Mouse (Mus musculus) CD8-positive naive resting alpha-beta T cell, adult 2 months (primary cell): Measurements from ENCODE around the gene Tfam.

Experiments used
- DNase-seq, 2 experiments: peaks; one replicate each; pipeline ENCODE4 v3.0.0; 2022; ENCODE audit warnings: low read depth in 2 of 2, low spot score in 2 of 2

Tfam gene

GRCm38 (mm10) chr10:71225894-71226293, 12.2 kb downstream of the Tfam start:
- peak; percentile 69 to 75 for DNase-seq

GRCm38 (mm10) chr10:71223101-71223500, 15.0 kb downstream of the Tfam start:
- DNase-seq = no peak

DNA sequence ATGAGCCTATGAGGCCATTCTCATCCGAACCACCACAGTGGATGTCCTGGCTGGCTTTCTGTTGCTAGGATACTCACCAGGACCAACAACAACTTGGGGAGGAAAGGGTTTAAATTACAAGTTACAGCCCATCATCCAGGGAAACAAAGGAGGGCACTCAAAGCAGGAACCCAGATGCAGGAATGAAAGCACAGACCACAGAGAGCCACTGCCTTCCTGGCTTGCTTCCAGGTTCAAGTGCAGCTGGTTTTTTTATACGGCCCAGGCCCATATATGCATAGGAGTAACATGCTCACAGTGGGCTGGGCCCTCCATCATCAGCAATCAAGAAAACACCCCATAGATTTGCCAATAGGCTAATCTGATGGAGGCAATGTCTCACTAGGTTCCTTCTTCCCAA, 15.4 kb downstream of the Tfam start:
- no peak for DNase-seq

DNA sequence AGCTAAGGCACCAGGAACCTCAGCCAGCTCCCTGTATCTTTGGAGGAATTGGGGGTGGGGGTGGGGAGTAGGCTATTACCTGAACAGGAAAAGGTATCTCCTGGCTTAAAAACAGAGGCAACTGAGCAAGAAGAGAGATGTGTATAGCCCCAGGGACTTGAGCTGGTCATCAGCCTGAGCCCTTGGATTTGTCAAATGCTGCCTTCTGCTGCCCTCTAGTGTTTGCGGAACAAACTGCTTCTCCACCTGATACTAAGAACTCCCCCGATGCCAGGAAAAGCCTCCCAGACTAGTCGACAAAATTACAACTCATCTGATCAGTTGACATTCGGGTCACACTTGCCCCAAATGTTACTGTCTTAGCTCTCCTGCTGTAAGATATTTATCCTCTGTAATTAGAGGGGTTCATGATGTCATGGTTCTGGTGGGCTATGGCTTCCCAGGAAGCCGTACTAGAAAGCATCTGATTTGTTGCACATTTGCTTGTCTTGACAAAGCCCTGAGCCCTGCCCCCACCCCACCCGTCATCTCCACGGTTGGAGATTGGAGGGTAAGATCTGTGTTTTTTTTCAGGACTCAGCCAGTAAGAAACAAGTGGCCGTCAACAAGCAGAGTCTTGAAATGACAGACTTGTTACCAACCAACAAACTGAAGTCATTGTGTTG, 19.7 kb downstream of the Tfam start:
- DNase-seq = peak; percentile 19 to 55

GRCm38 (mm10) chr10:71215996-71216395, 22.1 kb downstream of the Tfam start:
- no peak for DNase-seq

- DNase-seq = no peak
These were observed 36.6 kb downstream of the Tfam start for GRCm38 (mm10) chr10:71201512-71201911.

DNA sequence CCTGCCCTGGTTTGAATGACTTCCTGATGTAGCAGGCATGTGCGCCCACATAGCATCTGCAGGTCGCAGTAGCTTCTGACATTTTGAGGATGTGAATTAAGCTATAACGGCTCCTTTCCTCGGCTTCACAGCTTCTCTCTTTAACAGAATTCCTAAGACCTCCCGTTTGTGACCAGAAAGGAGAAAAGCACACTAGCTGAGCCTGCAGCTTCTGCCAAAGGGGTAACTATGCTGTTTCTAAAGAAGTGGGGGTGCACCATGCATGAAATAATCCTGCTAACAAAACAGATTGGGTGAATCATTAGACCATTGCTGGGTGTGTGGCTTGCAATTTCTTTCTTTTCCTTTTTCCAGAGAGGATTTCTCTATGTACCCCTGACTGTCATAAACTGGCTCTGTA, 37.1 kb downstream of the Tfam start:
- DNase-seq = no peak

- DNase-seq = no peak
These were observed 39.4 kb downstream of the Tfam start for GRCm38 (mm10) chr10:71198676-71199075.

DNA sequence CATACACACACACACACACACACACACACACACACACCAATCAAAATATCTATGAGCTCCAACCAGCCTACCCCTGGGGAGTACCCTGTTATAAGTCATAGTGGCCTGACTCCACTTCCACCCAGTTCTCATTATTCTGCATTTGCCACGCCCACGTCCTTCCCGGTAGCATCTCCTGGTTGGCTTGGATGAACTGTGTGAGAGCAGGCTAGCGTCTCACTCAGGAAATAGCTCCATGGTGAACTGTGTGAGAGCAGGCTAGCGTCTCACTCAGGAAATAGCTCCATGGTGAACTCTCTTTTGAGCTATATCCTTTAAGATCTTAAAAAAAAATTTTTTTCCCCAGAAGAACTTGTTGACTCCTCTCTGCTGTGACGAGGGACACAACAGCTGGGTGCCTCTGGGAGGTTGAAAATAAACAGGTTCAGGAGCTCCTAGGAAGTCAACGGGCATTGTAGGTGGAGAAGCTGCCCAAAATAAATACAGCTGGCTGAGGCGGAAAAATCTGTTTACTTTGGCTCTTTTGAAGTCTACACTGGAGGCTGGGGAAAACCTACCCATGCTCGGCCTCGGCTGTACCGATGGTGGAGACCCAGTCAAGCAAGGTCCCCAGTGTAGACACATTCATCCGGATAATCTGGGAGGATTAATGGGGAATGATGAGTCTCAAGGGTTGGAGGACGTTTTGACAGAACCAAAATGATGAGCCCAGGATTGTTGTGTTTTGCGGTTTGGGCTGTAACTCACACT, 40.9 kb downstream of the Tfam start:
- no peak for DNase-seq

DNA sequence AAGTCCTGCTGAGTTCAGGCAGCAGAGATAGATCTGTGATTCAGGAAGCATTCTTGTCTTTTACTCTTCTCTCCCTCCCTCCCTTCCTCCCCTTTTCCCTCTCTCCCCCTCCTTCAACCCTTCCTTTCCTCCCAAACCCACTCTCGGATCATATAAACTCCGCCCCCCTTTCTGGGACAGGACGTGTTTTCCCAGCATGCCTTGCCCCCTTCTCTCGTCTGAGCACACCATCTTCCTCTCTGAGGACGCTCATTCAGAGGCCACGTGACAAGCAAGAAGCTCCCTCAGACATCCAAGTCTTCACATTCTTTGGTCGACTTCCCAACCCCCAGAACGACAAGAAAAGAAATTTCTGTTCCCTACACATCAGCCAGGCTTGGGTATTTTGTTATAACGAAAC, 42.6 kb downstream of the Tfam start:
- DNase-seq = no peak

DNA sequence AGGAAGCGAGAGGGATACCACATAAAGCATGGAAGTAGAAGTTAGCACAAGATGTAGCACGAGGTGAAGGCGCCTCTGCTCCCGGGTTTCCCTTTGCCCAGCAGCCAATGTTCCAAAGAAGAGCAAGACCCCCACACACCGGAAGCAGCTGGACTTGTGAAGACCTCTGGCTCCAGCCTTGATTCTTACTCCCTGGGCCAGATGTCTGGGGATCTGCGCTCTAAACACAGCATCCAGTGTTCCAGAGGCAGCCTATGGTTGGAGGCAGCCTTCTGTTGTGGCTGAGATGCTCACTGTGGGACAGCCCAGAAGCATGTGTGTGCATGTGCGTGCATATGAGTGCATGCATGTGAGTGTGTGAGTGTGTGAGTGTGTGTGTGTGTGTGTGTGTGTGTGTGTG, 43.4 kb downstream of the Tfam start:
- DNase-seq = no peak

- no peak for DNase-seq
These were observed 44.8 kb downstream of the Tfam start for GRCm38 (mm10) chr10:71193319-71193718.

GRCm38 (mm10) chr10:71192886-71193285, 45.2 kb downstream of the Tfam start:
- DNase-seq = no peak

DNA sequence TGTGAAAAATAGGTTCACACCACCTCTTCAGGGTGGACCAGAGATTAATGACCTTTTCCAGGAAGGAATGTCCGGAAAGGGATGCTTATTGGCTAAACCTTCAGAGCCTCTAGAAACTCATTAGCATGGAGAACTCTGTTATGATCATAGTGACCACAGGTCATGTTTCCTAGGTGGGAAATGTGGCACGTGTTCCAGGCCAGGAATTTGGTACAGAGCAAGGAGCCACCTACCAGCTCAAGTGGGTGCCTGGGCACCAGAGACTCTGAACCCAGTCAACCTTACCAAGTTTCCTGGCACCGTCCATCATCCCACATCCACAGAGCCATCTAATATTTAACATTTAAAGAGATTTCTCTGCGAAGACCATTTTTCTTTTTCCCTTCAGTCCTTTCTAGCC, 49.4 kb downstream of the Tfam start:
- DNase-seq = no peak

DNA sequence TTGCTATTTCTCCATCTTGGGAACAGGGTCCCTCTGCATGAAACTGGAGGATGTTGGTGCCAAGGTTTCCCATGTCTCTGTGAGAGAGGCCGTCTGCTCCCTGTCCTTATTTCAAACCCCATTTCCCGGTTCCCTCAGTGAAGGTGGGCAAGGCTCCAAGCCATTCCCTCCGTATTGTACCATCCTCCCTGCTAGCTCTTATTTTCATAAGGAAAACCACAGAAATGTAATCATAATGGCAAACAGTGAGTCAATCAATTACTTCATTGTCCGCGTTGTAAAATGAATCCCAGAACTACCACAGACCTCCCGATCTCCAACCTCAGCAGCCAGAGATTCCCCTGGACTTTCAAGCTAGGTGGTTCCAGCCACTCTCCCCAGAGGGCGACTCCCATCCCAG, 53.0 kb downstream of the Tfam start:
- DNase-seq = no peak

DNA sequence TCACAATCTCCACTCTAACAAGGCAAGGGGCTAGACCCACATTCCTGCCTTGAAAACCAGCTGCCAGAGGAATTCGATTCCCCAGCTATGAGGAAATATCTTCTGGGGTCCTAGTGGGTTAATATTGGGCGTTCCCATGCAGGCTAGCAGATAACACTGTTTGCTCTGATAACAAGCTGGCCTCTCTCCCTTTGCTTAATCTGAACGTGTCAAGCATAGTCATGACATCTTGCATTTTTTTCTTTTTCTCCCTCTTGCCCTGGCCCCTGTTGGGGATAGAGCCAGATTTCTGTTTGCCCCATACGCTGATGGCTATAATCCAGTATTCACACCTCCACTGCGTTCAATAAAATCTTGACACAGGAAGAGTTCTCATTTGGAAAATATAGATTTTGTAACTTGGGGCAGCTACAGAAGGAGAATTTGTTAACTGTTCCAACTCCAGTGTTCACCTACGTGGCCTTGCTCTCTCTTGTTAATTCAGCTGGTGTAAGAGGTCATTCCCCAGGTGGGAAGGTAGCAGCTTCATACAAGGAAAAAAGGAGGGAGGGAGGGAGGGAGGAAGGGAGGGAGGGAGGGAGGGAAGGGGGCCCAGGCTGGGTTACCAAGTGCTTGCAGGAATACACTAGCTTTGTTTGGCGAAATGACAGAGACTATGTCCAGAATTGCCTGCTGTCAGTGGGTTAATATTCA, 54.6 kb downstream of the Tfam start:
- no peak for DNase-seq

DNA sequence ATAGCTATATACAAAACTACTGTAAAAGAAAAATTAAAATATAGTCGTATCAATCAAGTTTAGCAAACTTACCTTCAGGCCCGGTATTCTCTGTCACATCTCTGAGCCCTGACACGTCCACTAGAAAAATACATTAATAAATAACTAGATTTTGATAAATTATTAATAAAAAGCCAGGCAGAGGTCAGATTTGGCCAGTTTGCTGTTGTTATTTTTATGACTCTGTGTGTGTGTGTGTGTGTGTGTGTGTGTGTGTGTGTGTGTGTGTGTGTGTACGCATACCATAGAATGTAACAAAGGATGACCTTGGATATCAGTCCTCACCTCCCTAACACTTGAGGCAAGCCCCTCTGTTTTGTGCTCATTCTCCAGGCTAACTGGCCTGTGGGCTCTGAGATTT, 56.1 kb downstream of the Tfam start:
- no peak for DNase-seq

GRCm38 (mm10) chr10:71181091-71181490, 57.0 kb downstream of the Tfam start:
- DNase-seq = no peak

DNA sequence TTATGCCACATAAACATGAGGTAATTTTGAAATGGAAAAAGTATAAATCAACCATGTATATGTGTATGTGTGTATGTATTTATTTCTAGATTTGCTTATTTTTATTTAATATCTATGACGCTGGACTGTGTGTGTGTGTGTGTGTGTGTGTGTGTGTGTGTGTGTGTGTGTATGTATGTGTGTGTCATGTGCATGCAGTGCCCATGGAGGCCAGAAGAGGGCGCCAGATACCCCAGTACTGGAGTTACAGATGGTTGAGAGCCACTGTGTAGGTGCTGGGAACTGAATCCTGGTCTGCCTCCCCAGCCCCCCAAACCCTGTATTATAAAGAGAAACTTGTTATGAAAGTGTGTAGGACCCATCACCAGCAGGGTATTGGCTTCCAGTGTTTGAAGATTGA, 58.0 kb downstream of the Tfam start:
- DNase-seq = no peak

- DNase-seq = no peak
These were observed 60.9 kb downstream of the Tfam start for GRCm38 (mm10) chr10:71177201-71177600.

DNA sequence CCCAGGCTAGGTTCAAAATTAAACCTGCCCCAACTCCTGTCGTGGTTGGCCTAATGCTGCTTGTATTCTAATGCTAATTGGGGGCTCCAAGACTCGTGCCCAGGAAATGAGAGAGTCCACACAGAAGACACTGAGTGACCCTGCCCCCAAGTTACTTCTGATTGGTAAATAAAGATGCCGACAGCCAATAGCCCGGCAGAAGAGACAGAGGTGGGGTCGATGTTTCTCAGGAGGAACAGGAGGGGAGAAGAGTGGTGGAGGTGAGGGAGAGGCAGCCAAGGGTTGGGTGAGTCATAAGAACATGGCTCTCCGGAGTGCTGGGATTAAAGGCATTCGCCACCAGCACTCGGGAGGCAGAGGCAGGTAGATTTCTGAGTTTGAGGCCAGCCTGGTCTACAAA, 61.7 kb downstream of the Tfam start:
- no peak for DNase-seq
